Mouse (Mus musculus) midbrain, postnatal 0 days (tissue): ENCODE measurements around the gene Prorsd1. TPM values are rescaled to one million over a fixed set of nuclear protein-coding genes. Genes with fewer than 3 reads are reported as not detected.
"Not testable (repeated sequence)": the region's sequence is repeated elsewhere in the genome, so short reads cannot be mapped to it uniquely, and the experiment has no call there.

Experiments used
- ATAC-seq: fragments of 200-750 bp; cut with Nextera tagmentation; 2 replicates; pipeline ENCODE4 v1.8.0; 2017; ENCODE audit warnings: moderate number of reproducible peaks, mild to moderate bottlenecking, moderate TSS enrichment, moderate library complexity; ENCODE audit not compliant: low FRiP score
- DNase-seq: peaks from one replicate; pipeline ENCODE4 v3.0.0-alpha.2; 2015; ENCODE audit warnings: low spot score
- H3K27ac ChIP-seq: fragments of 300-500 bp; sonication (generic); 2 replicates; pipeline ENCODE4 v1.5.1; 2014; ENCODE audit warnings: low read depth, mild to moderate bottlenecking, low read length, mixed read lengths
- H3K27me3 ChIP-seq: fragments of 300-500 bp; sonication (generic); 2 replicates; pipeline ENCODE4 v1.6.1; 2014; ENCODE audit warnings: low read length, control low read depth, mixed read lengths; ENCODE audit not compliant: insufficient read depth
- H3K36me3 ChIP-seq: fragments of 300-500 bp; sonication (generic); 2 replicates; pipeline ENCODE4 v1.6.1; 2014; ENCODE audit warnings: low read length, control low read depth, mixed read lengths; ENCODE audit not compliant: insufficient read depth
- H3K4me1 ChIP-seq: fragments of 300-500 bp; sonication (generic); 2 replicates; pipeline ENCODE4 v1.6.1; 2014; ENCODE audit warnings: mild to moderate bottlenecking, control low read depth, antibody characterized with exemption, low read length, mixed read lengths; ENCODE audit not compliant: insufficient read depth
- H3K4me2 ChIP-seq: fragments of 300-500 bp; sonication (generic); 2 replicates; pipeline ENCODE4 v1.6.1; 2014; ENCODE audit warnings: low read depth, mild to moderate bottlenecking, low read length, mixed read lengths; ENCODE audit not compliant: poor library complexity, severe bottlenecking
- H3K4me3 ChIP-seq: fragments of 300-500 bp; sonication (generic); 2 replicates; pipeline ENCODE4 v1.5.1; 2014; ENCODE audit warnings: low read depth, mild to moderate bottlenecking, low read length, moderate library complexity
- H3K9ac ChIP-seq: fragments of 300-500 bp; sonication (generic); replicated peaks from 2 replicates; pipeline ENCODE4 v1.6.1; 2014; ENCODE audit warnings: mild to moderate bottlenecking, low read length, moderate library complexity, mixed read lengths; ENCODE audit not compliant: poor library complexity, severe bottlenecking
- H3K9me3 ChIP-seq: fragments of 300-500 bp; sonication (generic); 2 replicates; pipeline ENCODE4 v1.6.1; 2016; ENCODE audit warnings: low read length, control low read depth
- CTCF ChIP-seq: IDR thresholded peaks from 2 replicates; pipeline ENCODE4 v1.5.1; 2016; ENCODE audit warnings: antibody characterized with exemption, mild to moderate bottlenecking
- WGBS: fragments of 180-500 bp; shearing (Covaris S2); extraction: QIAGEN DNeasy Blood & Tissue Kit; methylation state at CpG from one replicate; pipeline ENCODE4 v1.1.7; 2014; 5-methylcytosine and 5-hydroxymethylcytosine counted together
- polyA plus RNA-seq: library from polyadenylated mRNA; unstranded; fragments of >200 nt; fragmentation: Nextera tagmentation; extraction: Ambion mirVana; gene quantifications from 2 replicates; pipeline ENCODE4 v1.2.1, GENCODE M21; 2015
- total RNA-seq: library from RNA; depleted of rRNA; stranded (reverse); fragments of >200 nt; gene quantifications from 2 replicates; pipeline ENCODE4 v1.2.3, GENCODE M21; 2014

Gene Prorsd1
- total and polyA plus RNA-seq, 2 experiments from 2014 or later: 1.2 to 7.8 TPM

GRCm38 (mm10) chr11:29548504-29549424, 33.9 kb upstream of the Prorsd1 start:
- no peaks in the 10 kb centered on the region for H3K27me3 ChIP-seq
- H3K4me2 ChIP-seq: peak overlapping the region; percentile 72
- 28% methylated on average over 23 of the region's 23 CpGs for WGBS
- no peaks in the 10 kb centered on the region for H3K9me3 ChIP-seq
- peak overlapping the region; percentile 89 for H3K9ac ChIP-seq
- DNase-seq (peak; percentile 1), ATAC-seq (no peak)
- H3K4me3 ChIP-seq: peak overlapping the region; percentile 74
- no peaks in the 10 kb centered on the region for H3K4me1 ChIP-seq
- peak overlapping the region; percentile 93 for H3K27ac ChIP-seq
- H3K36me3 ChIP-seq: peaks cover 5% of the 10 kb centered on the region; the same call in 1 of the 2 replicates
- TF ChIP-seq CTCF: no peak

- Histone ChIP-seq H3K27me3 (no peaks in the 10 kb centered on the region), H3K9me3 (no peaks in the 10 kb centered on the region), H3K4me2 (peak within 1 kb of the TSS; percentile 72), H3K9ac (peak within 1 kb of the TSS; percentile 89), H3K27ac (peak within 1 kb of the TSS; percentile 93), H3K4me3 (peak within 1 kb of the TSS; percentile 74), H3K36me3 (peaks cover 6% of the 10 kb centered on the region; the same call in 1 of the 2 replicates), H3K4me1 (no peaks in the 10 kb centered on the region)
- under 1% methylated on average over 46 of the region's 46 CpGs for WGBS
- peak; percentile 45 for TF ChIP-seq CTCF
- peak; percentile 98 for ATAC-seq
- DNase-seq: peak; percentile 94
Measured at GRCm38 (mm10) chr11:29547752-29548503, 33.1 kb upstream of the Prorsd1 start, which contains the start of the genes Clhc1 and Rps27a. Gene Clhc1, plus strand, starts transcription at chr11:29547950. Gene Rps27a, minus strand, starts transcription at chr11:29548109.

GRCm38 (mm10) chr11:29547249-29547751, 32.5 kb upstream of the Prorsd1 start:
- H3K4me2 ChIP-seq: peak overlapping the region; percentile 72
- H3K9me3 ChIP-seq: no peaks in the 10 kb centered on the region
- DNase-seq (no peak), ATAC-seq (peak; percentile 57)
- TF ChIP-seq CTCF: no peak
- H3K36me3 ChIP-seq: peaks cover 6% of the 10 kb centered on the region; the same call in 1 of the 2 replicates
- under 1% methylated on average over 27 of the region's 27 CpGs for WGBS
- H3K27ac ChIP-seq: peak overlapping the region; percentile 93
- H3K9ac ChIP-seq: peak overlapping the region; percentile 89
- no peaks in the 10 kb centered on the region for H3K27me3 ChIP-seq
- H3K4me3 ChIP-seq: peak overlapping the region; percentile 74
- no peaks in the 10 kb centered on the region for H3K4me1 ChIP-seq

GRCm38 (mm10) chr11:29546762-29547161, 31.9 kb upstream of the Prorsd1 start:
- Histone ChIP-seq H3K4me2 (peak overlapping the region; percentile 72), H3K4me1 (no peaks in the 10 kb centered on the region), H3K9ac (peak overlapping the region; percentile 89), H3K9me3 (no peaks in the 10 kb centered on the region), H3K4me3 (peak overlapping the region; percentile 74), H3K36me3 (peaks cover 6% of the 10 kb centered on the region; the same call in 1 of the 2 replicates), H3K27me3 (no peaks in the 10 kb centered on the region), H3K27ac (no peak overlapping the region)
- no peak for ATAC-seq
- no peak for DNase-seq
- WGBS: 23% methylated on average over 2 of the region's 2 CpGs
- no peak for TF ChIP-seq CTCF

GRCm38 (mm10) chr11:29546297-29546696, 31.5 kb upstream of the Prorsd1 start:
- H3K4me3 ChIP-seq: 0 out of 2 replicates have a peak overlapping the region, but pooled peaks have one; percentile 74
- not testable (repeated sequence) for DNase-seq, H3K36me3 ChIP-seq, H3K4me1 ChIP-seq, H3K27me3 ChIP-seq, H3K27ac ChIP-seq, H3K9me3 ChIP-seq, ATAC-seq, H3K9ac ChIP-seq
- H3K4me2 ChIP-seq: peak overlapping the region; percentile 72
- WGBS: 95% methylated on average over 2 of the region's 2 CpGs

- not testable (repeated sequence) for ATAC-seq, H3K27ac ChIP-seq, H3K4me2 ChIP-seq, H3K9me3 ChIP-seq, H3K4me1 ChIP-seq, H3K27me3 ChIP-seq, H3K4me3 ChIP-seq, DNase-seq, H3K9ac ChIP-seq
- peaks cover 17% of the 10 kb centered on the region; the same call in 1 of the 2 replicates for H3K36me3 ChIP-seq
- 85% methylated on average over 4 of the region's 4 CpGs for WGBS
Measured at GRCm38 (mm10) chr11:29545150-29545752, 30.4 kb upstream of the Prorsd1 start.
